Mouse (Mus musculus) forebrain, embryonic 12.5 days (tissue): ENCODE measurements around the gene Rap1gap2. TPM values are rescaled to one million over a fixed set of nuclear protein-coding genes. Genes with fewer than 3 reads are reported as not detected.
A peak's percentile ranks its signal among the peaks of the same experiment; 100 is the strongest.
"Not testable (repeated sequence)": the region's sequence is repeated elsewhere in the genome, so short reads cannot be mapped to it uniquely, and the experiment has no call there.

Source experiments
- ATAC-seq: fragments of 200-750 bp; cut with Nextera tagmentation; 2 replicates; pipeline ENCODE4 v1.8.0; 2017; ENCODE audit warnings: moderate TSS enrichment; ENCODE audit not compliant: low FRiP score
- H3K27ac ChIP-seq: fragments of 300-500 bp; sonication (generic); 2 replicates; pipeline ENCODE4 v1.5.1; 2016; ENCODE audit warnings: mild to moderate bottlenecking
- H3K27me3 ChIP-seq: fragments of 300-500 bp; sonication (generic); 2 replicates; pipeline ENCODE4 v1.6.1; 2016; ENCODE audit warnings: mild to moderate bottlenecking
- H3K36me3 ChIP-seq: fragments of 300-500 bp; sonication (generic); replicated peaks from 2 replicates; pipeline ENCODE4 v1.6.1; 2016; ENCODE audit warnings: mild to moderate bottlenecking
- H3K4me1 ChIP-seq: fragments of 300-500 bp; sonication (generic); 2 replicates; pipeline ENCODE4 v1.6.1; 2016
- H3K4me2 ChIP-seq: fragments of 300-500 bp; sonication (generic); 2 replicates; pipeline ENCODE4 v1.6.1; 2016; ENCODE audit warnings: mild to moderate bottlenecking, moderate library complexity
- H3K4me3 ChIP-seq: fragments of 300-500 bp; sonication (generic); replicated peaks from 2 replicates; pipeline ENCODE4 v1.5.1; 2016; ENCODE audit warnings: mild to moderate bottlenecking
- H3K9ac ChIP-seq: fragments of 300-500 bp; sonication (generic); 2 replicates; pipeline ENCODE4 v1.6.1; 2016; ENCODE audit warnings: mild to moderate bottlenecking
- H3K9me3 ChIP-seq: fragments of 300-500 bp; sonication (generic); 2 replicates; pipeline ENCODE4 v1.6.1; 2016
- WGBS: fragments of 180-500 bp; shearing (Covaris S2); methylation state at CpG from one replicate; pipeline ENCODE4 v1.1.7; 2016; 5-methylcytosine and 5-hydroxymethylcytosine counted together
- polyA plus RNA-seq: library from polyadenylated mRNA; unstranded; fragments of >200 nt; fragmentation: Nextera tagmentation; extraction: Ambion mirVana; gene quantifications from 2 replicates; pipeline ENCODE4 v1.2.1, GENCODE M21; 2016

Gene Rap1gap2
- polyA plus RNA-seq, 1 experiment from 2014 or later, result 4.4 TPM

DNA sequence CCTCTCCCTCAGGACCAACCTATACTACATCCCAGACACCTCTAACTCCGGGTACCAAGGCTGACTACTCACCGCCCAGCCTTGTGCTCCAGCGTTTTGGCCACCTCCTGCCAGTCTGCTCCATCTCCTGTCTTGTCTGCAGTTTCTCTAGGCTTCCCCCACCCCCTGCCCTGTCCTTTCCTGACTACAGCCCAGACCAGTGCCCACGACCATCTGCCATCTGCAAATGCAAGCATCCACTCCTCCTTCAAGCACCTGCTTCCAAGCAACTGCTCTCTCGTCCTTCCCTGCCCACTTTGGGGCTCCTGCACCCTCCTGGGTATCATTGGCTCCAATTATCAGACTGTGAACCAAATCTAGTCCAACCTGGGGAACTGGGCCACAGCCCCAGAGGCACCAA is 24.3 kb downstream of the Rap1gap2 start:
- peaks cover 47% of the 10 kb centered on the region for H3K27me3 ChIP-seq
- ATAC-seq, result no peak

DNA sequence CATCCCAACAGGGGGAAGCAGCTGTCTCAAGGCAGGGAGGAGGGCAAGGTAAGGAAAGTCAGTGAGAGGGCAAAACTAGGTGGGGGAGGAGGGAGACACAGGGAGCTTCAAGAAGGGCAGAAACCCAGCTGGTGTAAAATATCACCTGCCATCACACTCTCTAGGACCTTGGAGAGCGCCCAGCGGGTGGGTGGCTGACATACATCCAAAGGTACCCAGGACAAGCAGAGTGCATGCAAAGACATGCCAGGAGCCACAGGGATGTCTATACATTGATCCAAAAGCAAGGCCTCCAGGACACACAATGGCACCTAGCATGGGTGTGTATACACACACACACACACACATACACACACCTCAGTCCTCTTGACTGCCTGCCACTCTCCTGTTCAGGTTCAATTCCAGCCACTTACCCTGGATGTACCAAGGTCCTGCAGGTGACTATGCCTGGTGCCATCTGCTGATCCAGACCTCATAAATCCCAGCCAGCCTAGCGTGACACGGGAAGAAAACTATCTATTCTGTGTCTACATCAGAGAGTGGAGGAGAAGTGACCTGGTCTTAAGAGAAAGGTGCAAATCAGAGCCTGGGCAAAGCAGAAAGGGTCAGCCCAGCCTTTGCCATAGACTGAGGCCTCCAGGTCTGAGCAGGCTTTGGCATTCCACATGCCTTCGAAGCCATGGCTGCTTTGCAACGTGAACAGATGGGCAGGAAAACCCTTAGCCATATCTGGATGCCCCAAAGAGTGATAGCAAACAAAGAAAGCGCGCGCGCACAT is 25.6 kb downstream of the Rap1gap2 start:
- Histone ChIP-seq H3K27ac (no peak overlapping the region), H3K36me3 (no peaks in the 10 kb centered on the region), H3K9me3 (no peaks in the 10 kb centered on the region), H3K27me3 (peaks cover 34% of the 10 kb centered on the region), H3K4me3 (no peak overlapping the region), H3K4me1 (peaks cover 13% of the 10 kb centered on the region), H3K9ac (no peak overlapping the region), H3K4me2 (no peak overlapping the region)
- no peak for ATAC-seq
- 74% methylated on average over 10 of the region's 10 CpGs for WGBS

More for the DNA sequence above, 24.3 kb downstream of the Rap1gap2 start:
- no peak overlapping the region for H3K4me3 ChIP-seq
- no peak overlapping the region for H3K4me2 ChIP-seq
- peaks cover 15% of the 10 kb centered on the region for H3K4me1 ChIP-seq
- H3K36me3 ChIP-seq, result no peaks in the 10 kb centered on the region
- no peak overlapping the region for H3K9ac ChIP-seq
- WGBS, result 66% methylated on average over 5 of the region's 5 CpGs
- H3K9me3 ChIP-seq, result no peaks in the 10 kb centered on the region
- no peak overlapping the region for H3K27ac ChIP-seq

DNA sequence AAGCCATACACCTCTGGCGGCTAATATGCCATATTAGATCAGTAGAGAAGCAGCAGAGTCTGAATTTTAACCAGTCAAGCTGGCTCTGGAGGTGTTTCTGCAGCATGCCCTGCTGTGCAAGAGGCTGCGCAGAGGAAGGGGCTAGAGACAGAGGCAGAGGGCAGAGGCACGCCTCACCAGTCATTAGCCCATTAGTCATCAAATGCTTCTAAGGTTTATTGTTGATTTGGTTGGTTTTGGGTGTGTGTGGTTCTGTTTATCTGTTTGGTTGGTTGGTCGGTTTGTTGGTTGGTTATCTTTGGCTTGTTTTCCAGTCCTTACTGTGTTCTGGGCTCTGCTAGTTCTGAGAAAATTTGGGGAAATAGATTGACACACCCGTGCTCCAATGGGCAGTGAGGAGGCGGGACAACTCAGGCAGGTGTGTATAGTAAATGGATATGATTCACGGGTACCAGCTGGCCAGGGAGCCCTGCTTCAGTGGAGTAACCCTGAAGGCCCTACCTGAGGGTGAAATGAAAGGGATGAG is 26.8 kb downstream of the Rap1gap2 start:
- Histone ChIP-seq H3K9me3 (no peaks in the 10 kb centered on the region), H3K4me3 (no peak overlapping the region), H3K27me3 (peaks cover 21% of the 10 kb centered on the region), H3K27ac (no peak overlapping the region), H3K4me1 (peaks cover 3% of the 10 kb centered on the region; the same call in 1 of the 2 replicates), H3K36me3 (no peaks in the 10 kb centered on the region), H3K9ac (no peak overlapping the region), H3K4me2 (no peak overlapping the region)
- ATAC-seq, result no peak
- WGBS, result 76% methylated on average over 7 of the region's 7 CpGs

DNA sequence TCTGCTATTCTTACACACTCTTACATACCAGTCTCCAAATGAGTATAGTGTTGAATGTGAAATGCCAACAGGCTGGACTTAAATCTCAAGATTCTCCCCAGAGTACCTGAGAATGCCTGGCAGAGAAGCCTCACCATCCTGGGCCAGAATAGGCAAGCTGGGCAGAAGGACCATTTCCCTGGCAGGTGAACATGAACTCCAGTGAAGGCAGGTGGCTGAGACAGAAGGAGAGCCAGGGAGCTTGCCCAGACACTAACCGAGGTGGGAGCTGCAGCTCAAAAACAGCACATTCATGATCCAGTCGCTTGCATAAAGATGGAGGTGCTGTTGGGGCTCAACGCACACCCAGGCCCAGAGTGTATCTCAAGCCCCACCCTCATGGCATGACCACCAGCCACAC is 28.3 kb downstream of the Rap1gap2 start:
- Histone ChIP-seq H3K9ac (no peak overlapping the region), H3K9me3 (no peaks in the 10 kb centered on the region), H3K27ac (no peak overlapping the region), H3K4me1 (peaks cover 3% of the 10 kb centered on the region; the same call in 1 of the 2 replicates), H3K4me3 (no peak overlapping the region), H3K4me2 (no peak overlapping the region), H3K27me3 (peaks cover 7% of the 10 kb centered on the region), H3K36me3 (no peaks in the 10 kb centered on the region)
- no peak for ATAC-seq
- 87% methylated on average over 3 of the region's 3 CpGs for WGBS

GRCm38 (mm10) chr11:74581333-74581732 is 29.4 kb downstream of the Rap1gap2 start:
- H3K27ac ChIP-seq, H3K9me3 ChIP-seq, H3K4me3 ChIP-seq, H3K36me3 ChIP-seq, H3K4me1 ChIP-seq, H3K4me2 ChIP-seq, H3K9ac ChIP-seq, H3K27me3 ChIP-seq, ATAC-seq: not testable (repeated sequence)
- WGBS, result 53% methylated on average over 4 of the region's 4 CpGs

- WGBS, result 73% methylated on average over 3 of the region's 3 CpGs
These were observed 33.6 kb downstream of the Rap1gap2 start for GRCm38 (mm10) chr11:74577068-74577467.

GRCm38 (mm10) chr11:74575940-74576339 is 34.8 kb downstream of the Rap1gap2 start:
- H3K4me2 ChIP-seq, result no peak overlapping the region
- no peak overlapping the region for H3K4me3 ChIP-seq
- no peaks in the 10 kb centered on the region for H3K9me3 ChIP-seq
- H3K27me3 ChIP-seq, result no peaks in the 10 kb centered on the region
- H3K36me3 ChIP-seq, result no peaks in the 10 kb centered on the region
- no peak overlapping the region for H3K9ac ChIP-seq
- no peak overlapping the region for H3K27ac ChIP-seq
- H3K4me1 ChIP-seq, result peaks cover 6% of the 10 kb centered on the region; the same call in 1 of the 2 replicates
- ATAC-seq, result peak; percentile 14; the same call in 1 of the 2 replicates
- 75% methylated on average over 3 of the region's 3 CpGs for WGBS

More at GRCm38 (mm10) chr11:74577068-74577467, 33.6 kb downstream of the Rap1gap2 start:
- no peak for ATAC-seq
- peaks cover 6% of the 10 kb centered on the region; the same call in 1 of the 2 replicates for H3K4me1 ChIP-seq
- H3K27me3 ChIP-seq, result no peaks in the 10 kb centered on the region
- H3K9ac ChIP-seq, result no peak overlapping the region
- H3K36me3 ChIP-seq, result no peaks in the 10 kb centered on the region
- H3K4me2 ChIP-seq, result no peak overlapping the region
- H3K4me3 ChIP-seq, result no peak overlapping the region
- no peak overlapping the region for H3K27ac ChIP-seq
- H3K9me3 ChIP-seq, result no peaks in the 10 kb centered on the region

DNA sequence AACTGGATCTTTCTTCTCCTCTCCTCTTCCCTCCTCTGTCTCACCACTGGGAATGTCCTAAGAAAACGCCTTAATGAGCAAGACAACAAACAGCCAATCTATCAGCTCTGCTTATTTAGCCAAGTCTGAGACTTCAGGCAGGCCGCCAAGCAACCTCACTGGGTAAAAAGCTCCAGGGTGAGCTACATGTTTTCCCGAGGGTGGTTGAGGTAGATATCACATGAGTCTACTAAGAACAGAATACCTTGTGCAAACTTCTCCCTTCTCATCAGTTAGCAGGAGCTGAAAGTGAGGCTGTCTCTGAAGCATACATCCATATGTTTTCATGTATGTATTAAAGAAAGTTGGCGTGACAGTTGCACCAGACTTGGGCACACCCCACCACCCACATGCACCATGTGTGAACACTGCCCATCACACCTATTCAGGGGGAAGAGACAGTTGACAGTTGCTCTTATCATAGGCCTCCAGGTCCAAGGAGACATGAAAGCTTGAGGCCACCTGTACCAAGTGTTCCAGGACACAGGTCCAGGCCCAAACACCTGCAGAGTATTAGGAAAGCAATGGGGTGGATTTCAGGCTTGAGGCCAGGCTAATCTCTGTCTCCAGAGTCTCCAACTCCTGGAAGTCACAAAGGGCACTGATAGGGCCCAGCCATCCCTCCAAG is 35.8 kb downstream of the Rap1gap2 start:
- Histone ChIP-seq H3K9me3 (no peaks in the 10 kb centered on the region), H3K27ac (no peak overlapping the region), H3K9ac (no peak overlapping the region), H3K4me1 (peaks cover 6% of the 10 kb centered on the region; the same call in 1 of the 2 replicates), H3K27me3 (no peaks in the 10 kb centered on the region), H3K36me3 (no peaks in the 10 kb centered on the region), H3K4me3 (no peak overlapping the region), H3K4me2 (no peak overlapping the region)
- WGBS, result 75% methylated on average over 4 of the region's 4 CpGs
- ATAC-seq, result no peak

- WGBS, result 76% methylated on average over 6 of the region's 6 CpGs
- H3K4me3 ChIP-seq, result no peak overlapping the region
These were observed 38.2 kb downstream of the Rap1gap2 start for GRCm38 (mm10) chr11:74572459-74573061.

DNA sequence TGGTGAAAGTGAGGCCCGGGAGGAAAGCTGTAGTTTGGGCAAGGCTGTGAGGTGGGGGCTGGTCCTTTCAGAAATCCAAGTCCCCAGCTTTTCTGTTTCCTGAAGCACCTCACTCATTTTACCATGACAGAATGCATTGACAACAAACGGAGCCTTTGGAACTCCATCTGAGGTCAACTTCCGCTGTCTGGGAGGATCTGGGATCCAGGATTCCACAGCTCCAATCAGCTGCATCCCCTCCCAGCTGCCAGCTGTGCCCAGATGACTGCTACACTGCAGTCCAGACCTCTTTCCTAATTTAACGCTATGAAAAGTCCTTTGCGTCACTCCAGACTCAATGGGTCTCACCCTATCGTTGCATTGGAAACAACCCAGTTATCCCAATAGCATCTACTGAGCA is 41.0 kb downstream of the Rap1gap2 start:
- ATAC-seq, result no peak

More at GRCm38 (mm10) chr11:74572459-74573061, 38.2 kb downstream of the Rap1gap2 start:
- H3K9me3 ChIP-seq, result no peaks in the 10 kb centered on the region
- peaks cover 6% of the 10 kb centered on the region; the same call in 1 of the 2 replicates for H3K4me1 ChIP-seq
- no peak for ATAC-seq
- H3K4me2 ChIP-seq, result no peak overlapping the region
- H3K27ac ChIP-seq, result no peak overlapping the region
- no peaks in the 10 kb centered on the region for H3K36me3 ChIP-seq
- no peaks in the 10 kb centered on the region for H3K27me3 ChIP-seq
- no peak overlapping the region for H3K9ac ChIP-seq

DNA sequence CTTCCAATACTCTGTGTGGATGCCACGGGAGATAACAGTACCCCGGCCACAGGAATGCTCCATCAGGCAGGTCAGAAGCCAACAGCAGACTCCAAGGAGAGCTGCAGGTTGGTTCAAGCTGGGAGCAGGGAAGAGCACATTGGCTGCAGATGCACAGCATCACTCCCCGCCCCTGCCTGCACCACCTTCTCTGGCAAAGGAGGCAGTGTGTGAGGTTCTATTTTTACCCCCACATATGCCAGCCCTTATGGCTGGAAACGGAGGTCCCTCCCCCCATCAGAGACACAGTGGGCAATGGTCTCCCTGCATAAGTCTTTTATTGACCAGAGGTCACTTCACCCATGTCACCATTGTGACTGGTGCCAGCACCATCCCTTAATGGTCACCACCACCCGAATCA is 42.3 kb downstream of the Rap1gap2 start:
- Histone ChIP-seq H3K27ac (no peak overlapping the region), H3K27me3 (no peaks in the 10 kb centered on the region), H3K4me1 (no peaks in the 10 kb centered on the region), H3K4me2 (no peak overlapping the region), H3K9me3 (no peaks in the 10 kb centered on the region), H3K4me3 (no peak overlapping the region), H3K9ac (no peak overlapping the region), H3K36me3 (no peaks in the 10 kb centered on the region)
- no peak for ATAC-seq
- WGBS, result 91% methylated on average over 5 of the region's 5 CpGs

More for the DNA sequence above, 41.0 kb downstream of the Rap1gap2 start:
- no peaks in the 10 kb centered on the region for H3K27me3 ChIP-seq
- no peaks in the 10 kb centered on the region for H3K36me3 ChIP-seq
- H3K4me2 ChIP-seq, result no peak overlapping the region
- no peak overlapping the region for H3K27ac ChIP-seq
- no peak overlapping the region for H3K9ac ChIP-seq
- H3K4me3 ChIP-seq, result no peak overlapping the region
- no peaks in the 10 kb centered on the region for H3K9me3 ChIP-seq
- no peaks in the 10 kb centered on the region for H3K4me1 ChIP-seq
- 77% methylated on average over 6 of the region's 6 CpGs for WGBS

DNA sequence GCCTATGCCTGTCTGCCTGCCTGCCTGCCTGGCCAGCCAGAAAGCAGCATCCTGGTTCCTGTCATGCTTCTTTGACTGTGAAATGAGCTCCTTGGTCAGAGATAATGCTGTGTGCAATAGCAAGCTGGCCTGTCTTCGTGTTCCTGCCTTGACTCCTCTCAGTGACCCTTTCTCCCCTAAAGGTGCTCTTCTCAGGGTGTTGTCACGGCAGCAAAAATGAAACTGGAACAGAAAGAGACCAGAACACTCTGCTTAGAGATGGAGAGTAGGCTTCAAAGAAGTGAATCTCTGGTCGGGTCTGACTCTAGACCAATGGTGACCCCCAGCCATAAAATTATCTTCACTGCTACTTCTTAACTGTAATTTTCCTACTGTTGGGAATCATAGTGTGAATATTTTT is 42.7 kb downstream of the Rap1gap2 start:
- H3K36me3 ChIP-seq, result no peaks in the 10 kb centered on the region
- 76% methylated on average over 3 of the region's 3 CpGs for WGBS
- no peak overlapping the region for H3K9ac ChIP-seq
- ATAC-seq, result no peak
- H3K4me2 ChIP-seq, result no peak overlapping the region
- no peaks in the 10 kb centered on the region for H3K27me3 ChIP-seq
- H3K4me1 ChIP-seq, result no peaks in the 10 kb centered on the region
- no peak overlapping the region for H3K27ac ChIP-seq
- H3K4me3 ChIP-seq, result no peak overlapping the region
- no peaks in the 10 kb centered on the region for H3K9me3 ChIP-seq
